Mouse (Mus musculus) layer of hippocampus, postnatal 10 days (tissue): Measurements from ENCODE around the gene Zfp970. TPM values are rescaled to one million over a fixed set of nuclear protein-coding genes. Genes with fewer than 3 reads are reported as not detected.

Experiments
- total RNA-seq, 2 experiments: library from RNA; stranded (reverse); gene quantifications; 2 replicates each; pipeline ENCODE4 v1.2.3; 2021

Zfp970 gene
- total RNA-seq, 2 experiments from 2014 or later: 28.7 to 30.8 TPM

Other genes starting within 250 kb of the Zfp970 start
- gene Gm14409, start 197.7 kb upstream of the Zfp970 start, total RNA-seq: 1 to 10 TPM; 1.3 TPM
- gene Gm14412, start 140.4 kb upstream of the Zfp970 start, total RNA-seq: 1 to 10 TPM; 2.2 to 2.8 TPM
- gene Gm14418, start 66.4 kb upstream of the Zfp970 start, total RNA-seq: 10 to 100 TPM; 31.6 to 37.6 TPM
- 10 to 100 TPM; 28.2 to 29.1 TPM for gene Gm14403, start 33.5 kb downstream of the Zfp970 start, total RNA-seq
- not detected for gene Gm14406, start 113.5 kb downstream of the Zfp970 start, total RNA-seq